Mouse (Mus musculus) 3134 (cell line): Measurements from ENCODE around the gene Spata20.

Source experiments
- DNase-seq: peaks from one replicate; pipeline ENCODE4 v3.0.0-alpha.2; 2011; ENCODE audit warnings: low spot score; ENCODE audit not compliant: insufficient read length; ENCODE audit errors: extremely low read depth

Spata20 gene

GRCm38 (mm10) chr11:94486001-94486400, at the start of gene Spata20:
Gene Spata20 (minus strand): TSS chr11:94486179.
- peak; percentile 63 for DNase-seq

- no peak for DNase-seq
These were observed 47.2 kb upstream of the Spata20 start for GRCm38 (mm10) chr11:94533171-94533570.

- DNase-seq: no peak
These were observed 42.9 kb upstream of the Spata20 start for GRCm38 (mm10) chr11:94528879-94529278.

- DNase-seq: no peak
These were observed 40.3 kb upstream of the Spata20 start for GRCm38 (mm10) chr11:94526171-94526879.

- no peak for DNase-seq
These were observed 35.4 kb upstream of the Spata20 start, which contains the start of gene Mycbpap for GRCm38 (mm10) chr11:94521219-94521843. Gene Mycbpap (minus strand): TSS chr11:94521742.

- DNase-seq: no peak
These were observed 27.5 kb upstream of the Spata20 start for GRCm38 (mm10) chr11:94513452-94513851.

GRCm38 (mm10) chr11:94508976-94509375, 23.0 kb upstream of the Spata20 start:
- DNase-seq: no peak

- DNase-seq: no peak
These were observed 15.5 kb upstream of the Spata20 start for GRCm38 (mm10) chr11:94501482-94501881.

GRCm38 (mm10) chr11:94500362-94500761, 14.4 kb upstream of the Spata20 start:
- DNase-seq: no peak

GRCm38 (mm10) chr11:94499661-94500152, 13.7 kb upstream of the Spata20 start, which contains the start of gene Epn3:
Gene Epn3 (minus strand): TSS chr11:94499974.
- no peak for DNase-seq

- no peak for DNase-seq
These were observed 13.1 kb upstream of the Spata20 start for GRCm38 (mm10) chr11:94499035-94499434.

- peak; percentile 82 for DNase-seq
These were observed 12.4 kb upstream of the Spata20 start for GRCm38 (mm10) chr11:94498093-94498996.

- DNase-seq: no peak
These were observed 9.4 kb upstream of the Spata20 start for GRCm38 (mm10) chr11:94495415-94495814.

GRCm38 (mm10) chr11:94491749-94492099, 5.7 kb upstream of the Spata20 start:
- no peak for DNase-seq

GRCm38 (mm10) chr11:94491035-94491748, 5.2 kb upstream of the Spata20 start:
- DNase-seq: no peak

- DNase-seq: no peak
These were observed 3.8 kb upstream of the Spata20 start for GRCm38 (mm10) chr11:94489745-94490144.

- DNase-seq: no peak
These were observed 3.0 kb upstream of the Spata20 start for GRCm38 (mm10) chr11:94488767-94489533.

- no peak for DNase-seq
These were observed 756 bp downstream of the Spata20 start for GRCm38 (mm10) chr11:94485223-94485622.

GRCm38 (mm10) chr11:94484636-94485035, 1.3 kb downstream of the Spata20 start:
- no peak for DNase-seq

GRCm38 (mm10) chr11:94483921-94484320, 2.1 kb downstream of the Spata20 start:
- DNase-seq: no peak
